Mouse (Mus musculus) liver, embryonic 15.5 days (tissue): ENCODE measurements around the gene Fn1. TPM values are rescaled to one million over a fixed set of nuclear protein-coding genes. Genes with fewer than 3 reads are reported as not detected.

Experiments used
- ATAC-seq: fragments of 200-750 bp; cut with Nextera tagmentation; 2 replicates; pipeline ENCODE4 v1.8.0; 2017; ENCODE audit warnings: moderate number of reproducible peaks, mild to moderate bottlenecking, moderate library complexity; ENCODE audit not compliant: insufficient read depth
- H3K27ac ChIP-seq: fragments of 300-500 bp; sonication (generic); replicated peaks from 2 replicates; pipeline ENCODE4 v1.5.1; 2015; ENCODE audit warnings: mild to moderate bottlenecking, inconsistent platforms
- H3K27me3 ChIP-seq: fragments of 300-500 bp; sonication (generic); 2 replicates; pipeline ENCODE4 v1.6.1; 2015; ENCODE audit warnings: mild to moderate bottlenecking, inconsistent platforms
- H3K36me3 ChIP-seq: fragments of 300-500 bp; sonication (generic); replicated peaks from 2 replicates; pipeline ENCODE4 v1.6.1; 2015; ENCODE audit warnings: moderate library complexity, mild to moderate bottlenecking, inconsistent platforms
- H3K4me1 ChIP-seq: fragments of 300-500 bp; sonication (generic); replicated peaks from 2 replicates; pipeline ENCODE4 v1.6.1; 2015; ENCODE audit warnings: inconsistent platforms
- H3K4me2 ChIP-seq: fragments of 300-500 bp; sonication (generic); 2 replicates; pipeline ENCODE4 v1.6.1; 2015; ENCODE audit warnings: moderate library complexity, mild to moderate bottlenecking, inconsistent platforms
- H3K4me3 ChIP-seq: fragments of 300-500 bp; sonication (generic); replicated peaks from 2 replicates; pipeline ENCODE4 v1.5.1; 2015; ENCODE audit warnings: mild to moderate bottlenecking, inconsistent platforms
- H3K9ac ChIP-seq: fragments of 300-500 bp; sonication (generic); 2 replicates; pipeline ENCODE4 v1.6.1; 2015; ENCODE audit warnings: moderate library complexity, mild to moderate bottlenecking, inconsistent platforms
- H3K9me3 ChIP-seq: fragments of 300-500 bp; sonication (generic); replicated peaks from 2 replicates; pipeline ENCODE4 v1.6.1; 2016; ENCODE audit warnings: inconsistent platforms
- WGBS: fragments of 180-500 bp; shearing (Covaris S2); methylation state at CpG from one replicate; pipeline ENCODE4 v1.1.7; 2015; ENCODE audit warnings: mixed read lengths; ENCODE audit not compliant: insufficient replicate concordance; 5-methylcytosine and 5-hydroxymethylcytosine counted together
- polyA plus RNA-seq: library from polyadenylated mRNA; unstranded; fragments of >200 nt; fragmentation: Nextera tagmentation; extraction: Ambion mirVana; gene quantifications from 2 replicates; pipeline ENCODE4 v1.2.1, GENCODE M21; 2015

Gene Fn1
- polyA plus RNA-seq, 1 experiment from 2014 or later, result 125 TPM

DNA sequence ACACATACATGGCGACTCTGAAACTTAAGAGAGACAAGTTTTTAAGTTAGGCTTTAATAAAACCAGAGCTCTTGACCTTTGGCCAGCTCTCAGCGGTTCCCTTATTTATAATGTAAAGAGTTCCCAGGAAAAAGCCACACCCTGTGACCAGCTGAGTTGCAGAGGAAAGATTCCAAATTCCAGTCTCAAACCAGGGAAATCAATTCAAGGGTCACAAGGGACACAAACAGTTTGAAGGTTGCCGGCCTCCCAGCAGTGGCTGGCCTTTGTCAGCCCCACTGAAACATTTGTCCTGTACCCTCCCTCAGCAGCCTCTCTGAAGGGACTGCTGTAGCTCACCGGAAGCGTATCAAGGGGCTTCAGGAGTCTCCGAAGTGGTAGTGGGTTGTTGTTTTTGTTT, 2.3 kb downstream of the Fn1 start:
- Histone ChIP-seq H3K27ac (no peak overlapping the region), H3K4me1 (peaks cover 7% of the 10 kb centered on the region), H3K36me3 (peaks cover 4% of the 10 kb centered on the region; the same call in 1 of the 2 replicates), H3K27me3 (peaks cover 42% of the 10 kb centered on the region), H3K9ac (no peak overlapping the region), H3K4me2 (peak overlapping the region; percentile 40), H3K4me3 (peak overlapping the region; percentile 62), H3K9me3 (no peaks in the 10 kb centered on the region)
- peak; percentile 36 for ATAC-seq
- 36% methylated on average over 6 of the region's 6 CpGs for WGBS

DNA sequence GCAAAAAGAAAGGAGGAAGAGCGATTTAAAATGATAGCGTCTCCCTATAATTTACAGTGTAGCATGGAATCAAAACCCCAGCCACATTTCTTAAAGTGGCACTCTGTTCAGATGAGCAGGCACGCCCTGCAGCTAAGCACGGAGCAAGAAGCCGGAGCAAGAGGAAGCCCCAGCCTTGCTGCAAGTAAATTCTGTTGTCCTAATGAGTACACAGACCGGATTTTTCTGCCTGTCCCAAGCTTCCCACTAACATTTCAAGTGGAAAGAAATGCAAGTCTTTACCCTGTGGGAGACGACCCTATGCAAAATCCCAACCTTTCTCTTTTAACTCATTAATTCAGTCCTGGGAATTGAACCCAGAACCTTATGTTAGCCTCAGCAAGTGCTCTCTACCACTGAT, 4.8 kb downstream of the Fn1 start:
- 60% methylated on average over 7 of the region's 7 CpGs for WGBS
- no peak for ATAC-seq
- Histone ChIP-seq H3K36me3 (peaks cover 25% of the 10 kb centered on the region), H3K4me3 (no peak overlapping the region), H3K27me3 (peaks cover 21% of the 10 kb centered on the region), H3K4me2 (no peak overlapping the region), H3K4me1 (peaks cover 7% of the 10 kb centered on the region), H3K9me3 (no peaks in the 10 kb centered on the region), H3K27ac (no peak overlapping the region), H3K9ac (no peak overlapping the region)

GRCm38 (mm10) chr1:71646774-71647173, 6.2 kb downstream of the Fn1 start:
- no peak for ATAC-seq
- Histone ChIP-seq H3K9ac (no peak overlapping the region), H3K4me1 (peaks cover 4% of the 10 kb centered on the region; the same call in 1 of the 2 replicates), H3K9me3 (no peaks in the 10 kb centered on the region), H3K36me3 (peaks cover 37% of the 10 kb centered on the region), H3K4me3 (no peak overlapping the region), H3K27me3 (peaks cover 7% of the 10 kb centered on the region), H3K4me2 (no peak overlapping the region), H3K27ac (no peak overlapping the region)
- WGBS, result 56% methylated on average over 5 of the region's 5 CpGs

- H3K9ac ChIP-seq, result no peak overlapping the region
- peaks cover 4% of the 10 kb centered on the region; the same call in 1 of the 2 replicates for H3K4me1 ChIP-seq
- H3K27ac ChIP-seq, result no peak overlapping the region
- no peaks in the 10 kb centered on the region for H3K9me3 ChIP-seq
- ATAC-seq, result no peak
- no peak overlapping the region for H3K4me3 ChIP-seq
- peaks cover 40% of the 10 kb centered on the region for H3K36me3 ChIP-seq
- WGBS, result 33% methylated on average over 3 of the region's 3 CpGs
- H3K27me3 ChIP-seq, result no peaks in the 10 kb centered on the region
- H3K4me2 ChIP-seq, result no peak overlapping the region
These were observed 7.0 kb downstream of the Fn1 start for GRCm38 (mm10) chr1:71645999-71646398.

DNA sequence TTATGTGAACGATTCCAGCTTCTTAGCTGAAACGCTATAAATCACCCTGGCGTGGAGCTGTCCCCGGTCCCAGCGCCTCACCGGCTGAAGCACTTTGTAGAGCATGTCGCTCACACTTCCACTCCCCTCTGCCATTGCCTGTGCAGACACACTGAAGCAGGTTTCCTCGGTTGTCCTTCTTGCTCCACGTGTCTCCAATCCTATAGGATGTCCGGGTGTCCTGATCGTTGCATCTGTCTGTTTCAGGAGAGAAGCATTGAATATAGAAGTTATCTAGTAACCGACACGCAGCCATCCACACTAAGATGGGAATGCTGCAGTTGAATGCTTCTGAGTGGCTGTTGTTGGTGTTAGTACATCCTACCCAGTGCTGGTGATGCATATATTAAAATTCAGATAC, 7.5 kb downstream of the Fn1 start:
- no peak for ATAC-seq
- Histone ChIP-seq H3K4me3 (no peak overlapping the region), H3K27me3 (no peaks in the 10 kb centered on the region), H3K9ac (no peak overlapping the region), H3K36me3 (peaks cover 40% of the 10 kb centered on the region), H3K9me3 (no peaks in the 10 kb centered on the region), H3K4me2 (no peak overlapping the region), H3K4me1 (peaks cover 4% of the 10 kb centered on the region; the same call in 1 of the 2 replicates), H3K27ac (no peak overlapping the region)
- WGBS, result 81% methylated on average over 13 of the region's 13 CpGs

DNA sequence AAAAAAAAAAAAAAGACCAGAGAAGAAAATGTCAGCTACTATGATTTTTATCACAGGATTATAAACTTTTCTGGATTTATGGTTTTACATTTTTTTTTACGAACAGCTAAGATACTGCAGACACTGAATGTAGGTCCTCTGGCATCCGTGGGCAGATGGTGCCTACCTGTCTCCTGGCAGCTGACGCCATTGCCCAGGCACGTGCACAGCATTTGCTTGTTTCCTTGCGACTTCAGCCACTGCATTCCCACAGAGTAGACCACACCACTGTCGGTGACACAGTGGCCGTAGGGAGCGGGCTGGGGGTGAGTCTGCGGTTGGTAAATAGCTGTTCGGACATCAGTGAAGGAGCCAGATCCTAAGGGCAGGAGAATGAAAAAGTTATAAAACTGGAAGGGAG, 10.2 kb downstream of the Fn1 start:
- 79% methylated on average over 10 of the region's 10 CpGs for WGBS
- ATAC-seq, result no peak
- Histone ChIP-seq H3K4me3 (no peak overlapping the region), H3K4me2 (no peak overlapping the region), H3K9me3 (no peaks in the 10 kb centered on the region), H3K36me3 (peaks cover 51% of the 10 kb centered on the region), H3K9ac (no peak overlapping the region), H3K27me3 (no peaks in the 10 kb centered on the region), H3K27ac (no peak overlapping the region), H3K4me1 (no peaks in the 10 kb centered on the region)

DNA sequence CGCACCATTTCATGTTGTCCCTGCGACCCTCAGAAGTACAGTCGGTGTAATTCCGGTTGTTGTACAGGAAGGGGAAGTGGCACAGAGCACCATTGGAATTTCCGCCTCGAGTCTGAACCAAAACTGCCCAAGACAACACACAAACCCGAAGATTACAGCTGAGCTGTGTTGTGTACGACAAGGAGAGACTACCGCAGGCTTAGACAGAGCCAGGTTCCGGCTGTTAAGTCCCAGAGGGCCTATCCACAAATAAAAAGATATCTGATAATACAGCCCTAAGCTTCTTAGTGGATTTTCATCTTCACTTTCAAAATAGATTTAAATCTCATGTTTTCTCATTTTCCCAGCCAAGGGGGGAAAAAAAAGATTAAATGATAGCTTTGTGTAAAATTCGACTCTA, 11.8 kb downstream of the Fn1 start:
- no peak overlapping the region for H3K4me2 ChIP-seq
- no peaks in the 10 kb centered on the region for H3K27me3 ChIP-seq
- H3K4me3 ChIP-seq, result no peak overlapping the region
- H3K4me1 ChIP-seq, result no peaks in the 10 kb centered on the region
- ATAC-seq, result no peak
- no peaks in the 10 kb centered on the region for H3K9me3 ChIP-seq
- H3K27ac ChIP-seq, result no peak overlapping the region
- peaks cover 51% of the 10 kb centered on the region for H3K36me3 ChIP-seq
- WGBS, result 72% methylated on average over 11 of the region's 11 CpGs
- no peak overlapping the region for H3K9ac ChIP-seq

- 72% methylated on average over 8 of the region's 8 CpGs for WGBS
- no peak overlapping the region for H3K27ac ChIP-seq
- ATAC-seq, result no peak
- H3K4me2 ChIP-seq, result no peak overlapping the region
- H3K9me3 ChIP-seq, result no peaks in the 10 kb centered on the region
- no peak overlapping the region for H3K9ac ChIP-seq
- H3K4me1 ChIP-seq, result 0 out of 2 replicates have a peak, but pooled peaks cover 3% of the 10 kb centered on the region
- H3K36me3 ChIP-seq, result peaks cover 47% of the 10 kb centered on the region
- H3K27me3 ChIP-seq, result no peaks in the 10 kb centered on the region
- no peak overlapping the region for H3K4me3 ChIP-seq
These were observed 12.8 kb downstream of the Fn1 start for GRCm38 (mm10) chr1:71640157-71640556.

GRCm38 (mm10) chr1:71636665-71637064, 16.3 kb downstream of the Fn1 start:
- ATAC-seq, result no peak
- H3K4me2 ChIP-seq, result no peak overlapping the region
- WGBS, result 72% methylated on average over 4 of the region's 4 CpGs
- no peaks in the 10 kb centered on the region for H3K27me3 ChIP-seq
- 0 out of 2 replicates have a peak, but pooled peaks cover 3% of the 10 kb centered on the region for H3K4me1 ChIP-seq
- H3K36me3 ChIP-seq, result peaks cover 20% of the 10 kb centered on the region
- no peak overlapping the region for H3K4me3 ChIP-seq
- no peaks in the 10 kb centered on the region for H3K9me3 ChIP-seq
- H3K27ac ChIP-seq, result no peak overlapping the region
- no peak overlapping the region for H3K9ac ChIP-seq

DNA sequence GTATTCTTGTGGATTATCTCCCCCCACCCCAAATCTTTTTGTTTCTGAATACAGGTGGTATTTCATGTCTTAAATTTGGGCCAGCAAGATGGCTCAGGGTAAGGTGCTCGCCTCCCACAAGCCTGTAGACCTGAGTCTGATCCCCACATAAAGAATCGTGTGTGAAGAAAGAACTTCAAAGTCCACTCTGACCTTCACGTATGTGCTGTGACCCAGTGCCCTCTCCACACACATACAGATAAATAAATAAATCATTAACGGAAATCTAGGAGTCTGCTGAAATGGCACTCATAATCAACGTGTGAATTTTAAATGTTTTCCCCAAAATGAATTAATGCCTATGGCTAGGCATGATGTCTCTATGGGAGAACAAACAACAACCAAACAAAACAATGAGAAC, 16.9 kb downstream of the Fn1 start:
- H3K9ac ChIP-seq, result no peak overlapping the region
- no peak for ATAC-seq
- H3K4me1 ChIP-seq, result 0 out of 2 replicates have a peak, but pooled peaks cover 3% of the 10 kb centered on the region
- no peaks in the 10 kb centered on the region for H3K9me3 ChIP-seq
- H3K27ac ChIP-seq, result no peak overlapping the region
- no peaks in the 10 kb centered on the region for H3K27me3 ChIP-seq
- H3K4me2 ChIP-seq, result no peak overlapping the region
- WGBS, result 66% methylated on average over 5 of the region's 5 CpGs
- no peak overlapping the region for H3K4me3 ChIP-seq
- peaks cover 18% of the 10 kb centered on the region; the same call in 1 of the 2 replicates for H3K36me3 ChIP-seq

DNA sequence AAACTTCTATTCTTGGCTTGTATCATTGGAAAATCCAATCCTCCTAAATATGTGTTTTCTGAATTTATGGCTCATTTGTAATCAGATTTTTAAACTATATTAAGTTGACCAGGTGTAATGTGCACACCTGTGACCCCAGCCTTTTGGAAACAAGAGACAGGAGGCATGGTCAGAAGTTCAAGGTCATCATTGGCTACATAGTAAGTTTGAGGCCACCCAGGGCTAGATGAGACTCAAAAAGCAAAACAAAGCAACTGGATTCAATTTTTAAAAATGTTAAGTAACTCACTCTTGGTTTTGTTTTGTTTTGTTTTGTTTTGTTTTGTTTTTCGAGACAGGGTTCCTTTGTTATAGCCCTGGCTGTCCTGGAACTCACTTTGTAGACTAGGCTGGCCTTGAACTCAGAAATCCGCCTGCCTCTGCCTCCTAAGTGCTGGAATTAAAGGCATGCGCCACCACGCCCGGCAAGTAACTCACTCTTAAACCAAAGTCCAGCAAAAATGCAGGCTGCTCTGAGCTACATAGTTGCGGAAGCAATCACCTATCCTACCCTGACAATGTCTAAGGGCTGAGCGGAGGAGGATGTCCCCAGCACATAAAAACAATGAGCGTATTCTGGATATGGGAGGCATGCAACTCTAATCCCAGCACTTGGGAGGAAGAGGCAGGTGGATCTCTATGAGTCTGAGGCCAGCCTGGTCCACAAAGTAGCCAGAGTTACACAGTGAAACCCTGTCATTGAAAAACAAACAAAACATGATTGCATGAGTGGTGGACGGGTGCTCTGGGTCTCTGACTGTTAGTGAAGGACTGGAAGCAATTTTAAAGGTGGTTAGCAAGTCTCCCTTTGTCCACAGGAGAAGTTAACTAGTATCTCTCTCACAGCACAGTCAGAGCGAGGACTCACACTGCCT, 17.6 kb downstream of the Fn1 start:
- H3K9ac ChIP-seq, result no peak overlapping the region
- H3K27ac ChIP-seq, result 0 out of 2 replicates have a peak overlapping the region, but pooled peaks have one; percentile 14
- H3K4me2 ChIP-seq, result no peak overlapping the region
- no peak for ATAC-seq
- no peaks in the 10 kb centered on the region for H3K9me3 ChIP-seq
- no peaks in the 10 kb centered on the region for H3K27me3 ChIP-seq
- H3K4me3 ChIP-seq, result no peak overlapping the region
- peaks cover 18% of the 10 kb centered on the region; the same call in 1 of the 2 replicates for H3K36me3 ChIP-seq
- H3K4me1 ChIP-seq, result 0 out of 2 replicates have a peak, but pooled peaks cover 3% of the 10 kb centered on the region
- 69% methylated on average over 10 of the region's 10 CpGs for WGBS
